Mouse (Mus musculus) bone marrow macrophage, adult 2 months (primary cell): ENCODE results near the gene Fam187b.

Experiments
- CTCF ChIP-seq: IDR thresholded peaks from 2 replicates; pipeline ENCODE4 v1.5.1; 2012; ENCODE audit warnings: low read depth, mild to moderate bottlenecking, low read length, moderate library complexity
- POLR2A ChIP-seq: IDR thresholded peaks from 2 replicates; pipeline ENCODE4 v1.6.1; 2012; ENCODE audit warnings: mild to moderate bottlenecking, low read depth, low read length, borderline replicate concordance

- TF ChIP-seq CTCF: no peak
- TF ChIP-seq POLR2A: no peak
Observed at GRCm38 (mm10) chr7:30953459-30953858, 20.1 kb upstream of the Fam187b start.
